Mouse (Mus musculus) cortical plate, adult 2 months (tissue): ENCODE results near the gene Glis3. TPM values are rescaled to one million over a fixed set of nuclear protein-coding genes. Genes with fewer than 3 reads are reported as not detected.

Experiments used
- H3K27ac ChIP-seq: fragments of 200-500 bp; 2 replicates; pipeline ENCODE4 v1.5.1; 2012; ENCODE audit warnings: low read length, control low read depth, inconsistent platforms; ENCODE audit not compliant: insufficient read depth
- H3K4me1 ChIP-seq: fragments of 200-500 bp; 2 replicates; pipeline ENCODE4 v1.6.1; 2011; ENCODE audit warnings: low read length; ENCODE audit not compliant: control insufficient read depth, insufficient read depth
- H3K4me3 ChIP-seq: fragments of 200-500 bp; 2 replicates; pipeline ENCODE4 v1.5.1; 2011; ENCODE audit warnings: mild to moderate bottlenecking, low read length, control low read depth; ENCODE audit not compliant: insufficient read depth
- CTCF ChIP-seq: fragments of 200-500 bp; IDR thresholded peaks from 2 replicates; pipeline ENCODE4 v1.5.1; 2011; ENCODE audit warnings: mild to moderate bottlenecking, control low read depth, low read length; ENCODE audit not compliant: insufficient read depth; ENCODE audit errors: extremely low read depth
- POLR2A ChIP-seq: fragments of 200-500 bp; IDR thresholded peaks from 2 replicates; pipeline ENCODE4 v1.6.1; 2011; ENCODE audit warnings: mild to moderate bottlenecking, low read length, control low read depth; ENCODE audit not compliant: insufficient read depth; ENCODE audit errors: extremely low read depth
- polyA plus RNA-seq: library from polyadenylated mRNA; depleted of rRNA; stranded (reverse); fragments of >200 nt; gene quantifications from 2 replicates; pipeline ENCODE4 v1.2.3, GENCODE M21; 2012

The Glis3 gene
- polyA plus RNA-seq, 1 experiment = 1.9 TPM

GRCm38 (mm10) chr19:28530846-28531245 lies 149.0 kb downstream of the Glis3 start:
- peak; percentile 48 for TF ChIP-seq CTCF
- TF ChIP-seq POLR2A = no peak
- H3K4me1 ChIP-seq = no peaks in the 10 kb centered on the region
- H3K27ac ChIP-seq = no peak overlapping the region
- no peak overlapping the region for H3K4me3 ChIP-seq

GRCm38 (mm10) chr19:28529006-28529405 lies 150.9 kb downstream of the Glis3 start:
- Histone ChIP-seq H3K4me1 (no peaks in the 10 kb centered on the region), H3K27ac (no peak overlapping the region), H3K4me3 (no peak overlapping the region)
- no peak for TF ChIP-seq CTCF
- no peak for TF ChIP-seq POLR2A

- TF ChIP-seq CTCF (no peak), POLR2A (no peak)
- no peak overlapping the region for H3K4me3 ChIP-seq
- no peaks in the 10 kb centered on the region for H3K4me1 ChIP-seq
- no peak overlapping the region for H3K27ac ChIP-seq
These were observed 152.4 kb downstream of the Glis3 start for GRCm38 (mm10) chr19:28527446-28527845.

GRCm38 (mm10) chr19:28525331-28525730 lies 154.5 kb downstream of the Glis3 start:
- Histone ChIP-seq H3K27ac (no peak overlapping the region), H3K4me1 (no peaks in the 10 kb centered on the region), H3K4me3 (no peak overlapping the region)
- TF ChIP-seq POLR2A = no peak
- no peak for TF ChIP-seq CTCF

- TF ChIP-seq POLR2A (no peak), CTCF (no peak)
- no peak overlapping the region for H3K4me3 ChIP-seq
- H3K27ac ChIP-seq = no peak overlapping the region
- no peaks in the 10 kb centered on the region for H3K4me1 ChIP-seq
These were observed 157.6 kb downstream of the Glis3 start for GRCm38 (mm10) chr19:28522289-28522688.

GRCm38 (mm10) chr19:28520761-28521181 lies 159.1 kb downstream of the Glis3 start:
- no peak for TF ChIP-seq CTCF
- TF ChIP-seq POLR2A = no peak
- Histone ChIP-seq H3K4me3 (no peak overlapping the region), H3K27ac (no peak overlapping the region), H3K4me1 (no peaks in the 10 kb centered on the region)

- TF ChIP-seq CTCF (no peak), POLR2A (no peak)
- H3K27ac ChIP-seq = no peak overlapping the region
- H3K4me3 ChIP-seq = no peak overlapping the region
- H3K4me1 ChIP-seq = no peaks in the 10 kb centered on the region
These were observed 159.6 kb downstream of the Glis3 start for GRCm38 (mm10) chr19:28520128-28520745.

GRCm38 (mm10) chr19:28519296-28519695 lies 160.6 kb downstream of the Glis3 start:
- Histone ChIP-seq H3K27ac (no peak overlapping the region), H3K4me1 (no peaks in the 10 kb centered on the region), H3K4me3 (no peak overlapping the region)
- TF ChIP-seq CTCF (no peak), POLR2A (no peak)

GRCm38 (mm10) chr19:28518846-28519245 lies 161.0 kb downstream of the Glis3 start:
- H3K27ac ChIP-seq = no peak overlapping the region
- H3K4me3 ChIP-seq = no peak overlapping the region
- no peaks in the 10 kb centered on the region for H3K4me1 ChIP-seq
- TF ChIP-seq CTCF = no peak
- no peak for TF ChIP-seq POLR2A

GRCm38 (mm10) chr19:28518266-28518665 lies 161.6 kb downstream of the Glis3 start:
- no peak overlapping the region for H3K4me3 ChIP-seq
- no peak for TF ChIP-seq CTCF
- no peak for TF ChIP-seq POLR2A
- H3K27ac ChIP-seq = no peak overlapping the region
- no peaks in the 10 kb centered on the region for H3K4me1 ChIP-seq
